Mouse (Mus musculus): ENCODE measurements at regions not wholly inside any gene's neighbourhood (a gene's known extent, or its start where the extent isn't known, plus 50 kb on each side); places are given as distances from the start of the nearest gene placed in this dataset.

DNA sequence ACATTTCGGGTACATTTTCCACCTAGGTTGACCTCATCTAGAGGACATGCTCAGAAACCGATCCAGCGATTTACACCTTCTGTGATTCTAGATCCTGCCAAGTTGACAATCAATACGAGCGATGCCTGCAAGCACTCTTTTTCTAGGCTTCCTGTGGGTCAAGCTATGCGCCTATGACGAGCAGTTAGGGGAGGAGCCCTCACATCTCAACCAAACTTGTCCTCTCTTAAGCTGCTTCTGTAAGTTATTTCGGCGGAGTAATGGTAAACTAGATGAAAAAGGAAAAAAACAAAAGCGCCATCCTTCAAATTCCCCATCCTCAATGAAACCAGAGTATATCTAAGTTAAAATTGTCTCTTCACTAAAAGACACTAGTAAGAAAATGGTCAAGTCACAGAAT lies 858.5 kb downstream of the Zfp704 start:
- no peak for DNase-seq (ENCODE audit: low read depth)

DNA sequence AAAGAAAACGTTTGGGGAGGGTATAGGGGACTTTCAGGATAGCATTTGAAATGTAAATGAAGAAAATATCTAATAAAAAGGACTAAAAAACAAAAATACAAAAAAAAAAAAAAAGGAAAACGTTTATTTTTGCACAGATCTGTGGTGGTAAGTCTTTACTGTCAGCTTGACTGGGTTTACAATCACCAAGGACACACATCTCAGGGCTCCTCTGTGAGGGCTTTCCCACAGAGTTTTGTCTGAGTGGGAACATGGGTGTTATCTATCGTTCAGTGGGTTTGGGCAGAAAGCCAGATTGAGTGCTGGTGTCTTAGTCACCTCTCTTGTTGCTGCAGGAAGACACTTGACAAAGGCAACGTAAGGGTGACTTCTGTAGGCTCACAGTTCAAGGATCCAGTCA lies 859.0 kb downstream of the Zfp704 start:
- no peak for DNase-seq (ENCODE audit: low read depth)

DNA sequence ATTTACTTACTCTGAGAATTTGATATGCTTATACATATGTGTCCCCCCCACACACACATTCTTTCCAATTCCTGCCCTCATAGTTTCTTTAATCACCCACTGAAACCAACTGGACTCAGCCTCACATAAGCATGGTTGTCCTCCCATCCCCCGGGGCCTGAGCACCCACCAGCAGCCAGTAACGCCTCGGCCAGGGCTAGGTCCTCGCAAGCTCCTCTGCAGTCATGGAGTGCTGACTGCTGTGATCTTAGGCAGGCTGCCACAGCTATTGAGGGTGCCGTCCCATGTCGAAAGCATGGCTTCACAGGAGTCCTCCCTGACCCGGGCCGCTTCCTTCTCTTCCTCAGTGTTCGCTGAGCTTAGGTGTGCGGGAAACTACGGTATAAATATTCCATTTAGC lies 859.7 kb downstream of the Zfp704 start:
- DNase-seq (ENCODE audit: low read depth): no peak

DNA sequence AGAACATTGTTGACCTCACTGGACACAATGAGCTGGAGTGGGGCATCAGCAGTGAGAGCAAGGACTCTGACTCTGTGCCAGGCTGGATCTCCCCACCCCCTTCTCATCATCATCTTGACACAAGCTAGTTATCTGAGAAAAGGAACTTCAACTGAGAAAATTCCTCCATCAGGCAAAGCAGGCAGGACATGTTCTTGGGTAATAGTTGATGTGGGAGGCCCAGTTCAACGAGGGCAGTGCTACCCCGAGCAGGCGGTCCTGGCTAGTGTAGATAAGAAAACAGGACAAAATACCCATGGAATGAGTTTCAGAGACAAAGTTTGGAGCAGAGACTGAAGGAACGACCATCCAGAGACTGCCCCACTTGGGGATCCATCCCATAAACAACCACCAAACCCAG lies 862.7 kb downstream of the Zfp704 start:
- no peak for DNase-seq (ENCODE audit: low read depth)

DNA sequence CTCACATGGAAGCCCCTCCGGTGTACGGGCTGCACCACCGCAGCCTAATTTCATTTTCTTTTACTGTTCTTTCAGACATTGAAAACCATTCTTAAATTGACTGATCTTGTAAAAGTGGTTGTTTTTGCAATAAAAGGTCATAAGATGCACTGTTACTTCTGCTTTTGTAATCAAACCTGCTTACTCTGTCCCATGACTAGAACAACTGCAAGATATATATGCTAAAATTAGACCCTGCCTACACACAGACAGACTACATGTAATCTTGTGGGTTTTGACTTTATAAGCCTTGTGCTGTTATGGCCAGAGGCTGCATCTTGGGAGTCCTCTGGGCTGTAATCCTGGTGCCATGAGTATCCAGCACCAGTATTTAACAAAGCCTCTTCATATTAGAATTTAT lies 863.2 kb downstream of the Zfp704 start:
- DNase-seq (ENCODE audit: low read depth): no peak

DNA sequence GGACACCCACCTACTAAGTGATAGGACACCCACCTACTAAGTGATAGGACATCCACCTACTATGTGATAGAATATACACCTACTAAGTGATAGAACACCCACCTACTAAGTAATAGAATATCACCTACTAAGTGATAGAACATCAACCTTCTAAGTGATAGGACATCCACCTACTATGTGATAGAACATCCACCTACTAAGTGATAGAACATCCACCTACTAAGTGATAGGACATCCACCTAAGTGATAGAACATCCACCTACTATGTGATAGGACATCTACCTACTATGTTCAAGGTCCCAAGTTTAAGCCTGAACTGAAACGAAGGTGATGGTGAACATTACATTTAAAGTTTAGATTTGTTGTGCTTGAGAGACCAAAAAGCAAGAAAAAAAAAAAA lies 863.8 kb downstream of the Zfp704 start:
- no peak for DNase-seq (ENCODE audit: low read depth)

DNA sequence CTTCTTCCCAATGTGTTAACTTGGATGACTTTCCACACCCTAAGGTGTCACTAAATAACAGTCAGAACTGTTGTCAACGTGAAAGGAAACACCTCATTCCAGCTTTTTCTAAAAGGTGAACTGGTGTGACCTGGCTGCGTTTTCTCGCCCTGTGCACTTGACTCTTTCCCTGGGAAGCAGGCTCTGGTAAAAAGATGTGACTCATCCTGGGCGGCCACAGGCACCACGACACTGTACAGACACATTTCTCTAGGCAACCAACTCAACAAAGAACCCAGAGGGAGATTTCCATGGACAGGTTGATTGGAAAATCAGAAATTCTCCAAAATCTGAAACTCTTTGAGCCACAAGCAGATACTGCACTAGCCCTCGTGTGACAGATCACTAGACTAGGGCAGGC lies 865.0 kb downstream of the Zfp704 start:
- DNase-seq (ENCODE audit: low read depth): no peak

DNA sequence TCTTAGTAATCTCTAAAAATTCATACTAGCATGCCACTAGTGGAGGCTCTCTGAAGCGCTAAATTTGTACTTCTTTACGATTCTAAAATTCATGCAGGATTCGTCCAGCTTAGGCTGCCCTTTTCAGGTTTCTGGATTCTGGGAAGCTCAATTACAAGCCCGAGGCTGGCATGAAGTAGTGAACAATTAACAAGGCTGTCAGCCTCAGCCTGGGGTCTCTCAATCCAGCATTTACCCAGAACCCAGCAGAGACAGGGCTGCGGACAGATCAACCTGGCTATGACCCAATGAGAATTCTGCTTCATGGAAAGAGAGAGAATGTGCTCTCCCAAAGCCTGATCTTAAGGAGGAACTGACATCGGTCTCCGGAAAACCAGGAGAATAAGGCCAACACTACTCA lies 866.2 kb downstream of the Zfp704 start:
- no peak for DNase-seq (ENCODE audit: low read depth)

DNA sequence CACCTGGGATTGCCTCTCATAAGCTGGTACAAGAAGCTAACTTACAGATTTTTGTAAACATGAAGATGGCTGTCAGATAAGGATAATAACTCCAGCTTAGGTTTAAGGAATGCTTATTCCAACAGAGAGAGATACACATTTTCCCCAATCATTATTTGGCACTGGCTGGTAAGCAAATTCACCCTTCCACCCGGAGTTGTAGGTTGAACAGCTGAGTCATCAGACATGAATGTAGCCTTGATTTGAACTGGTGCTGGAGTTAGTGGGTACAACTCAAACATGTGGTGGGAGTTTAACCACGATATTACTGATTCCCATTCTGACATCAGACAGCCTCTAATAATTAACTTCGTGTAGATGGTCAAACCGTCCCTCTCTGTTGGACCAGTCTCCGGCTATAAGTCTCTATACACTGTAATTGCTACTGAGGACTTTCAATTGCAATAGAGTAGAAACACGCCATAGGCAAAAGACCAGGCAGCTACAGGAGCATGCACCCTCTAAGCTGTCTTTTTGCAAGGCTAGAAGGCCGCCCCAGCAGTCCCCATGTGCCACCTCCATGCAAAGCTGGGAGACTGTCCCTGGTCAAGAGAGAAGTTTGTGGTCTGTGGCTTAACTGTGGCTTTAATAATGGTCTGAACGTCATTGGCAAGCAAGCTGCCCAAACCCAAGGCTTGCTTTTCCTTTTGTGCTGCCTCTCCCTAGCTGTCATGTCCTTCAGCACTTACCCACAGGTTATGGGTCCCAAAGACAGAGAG lies 868.4 kb downstream of the Zfp704 start:
- DNase-seq (ENCODE audit: low read depth): no peak

DNA sequence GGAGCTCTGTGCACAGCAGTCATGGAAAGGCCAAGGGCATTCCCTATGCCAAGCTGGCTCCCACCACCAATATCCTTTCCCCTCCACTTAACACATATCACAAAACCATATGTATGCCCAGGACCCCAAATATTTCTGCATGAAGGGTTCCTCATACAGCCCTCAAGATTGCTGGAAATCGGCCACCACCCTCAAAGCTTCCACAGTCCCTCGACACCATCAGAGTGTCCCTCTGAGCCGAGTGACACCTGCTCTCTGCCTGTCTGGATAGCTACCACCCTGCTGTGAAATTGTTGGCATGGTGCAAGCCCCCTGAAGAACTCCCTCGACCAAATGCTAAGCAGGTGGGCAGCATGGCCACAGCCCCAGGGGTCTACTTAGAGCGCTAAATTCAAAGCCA lies 869.2 kb downstream of the Zfp704 start:
- no peak for DNase-seq (ENCODE audit: low read depth)

DNA sequence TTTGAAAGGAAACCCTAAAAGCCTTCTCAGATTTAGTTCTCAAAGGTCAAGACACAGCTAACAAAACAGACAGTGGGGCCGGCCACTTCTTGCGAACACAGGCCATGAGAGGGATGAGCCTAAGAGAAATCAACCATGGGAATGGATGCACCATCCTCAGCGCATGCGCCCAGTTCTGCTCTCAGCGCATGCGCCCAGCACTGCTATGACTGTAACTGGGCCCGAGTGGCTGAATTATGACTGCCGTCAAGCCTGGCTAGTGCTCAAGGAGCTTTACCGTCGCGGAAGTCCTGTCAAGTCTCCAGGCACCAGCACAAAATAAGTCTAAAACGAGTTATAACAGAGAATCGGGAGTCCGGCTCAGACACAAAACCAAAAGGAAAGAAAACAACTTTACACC lies 870.6 kb downstream of the Zfp704 start:
- no peak for DNase-seq (ENCODE audit: low read depth)

DNA sequence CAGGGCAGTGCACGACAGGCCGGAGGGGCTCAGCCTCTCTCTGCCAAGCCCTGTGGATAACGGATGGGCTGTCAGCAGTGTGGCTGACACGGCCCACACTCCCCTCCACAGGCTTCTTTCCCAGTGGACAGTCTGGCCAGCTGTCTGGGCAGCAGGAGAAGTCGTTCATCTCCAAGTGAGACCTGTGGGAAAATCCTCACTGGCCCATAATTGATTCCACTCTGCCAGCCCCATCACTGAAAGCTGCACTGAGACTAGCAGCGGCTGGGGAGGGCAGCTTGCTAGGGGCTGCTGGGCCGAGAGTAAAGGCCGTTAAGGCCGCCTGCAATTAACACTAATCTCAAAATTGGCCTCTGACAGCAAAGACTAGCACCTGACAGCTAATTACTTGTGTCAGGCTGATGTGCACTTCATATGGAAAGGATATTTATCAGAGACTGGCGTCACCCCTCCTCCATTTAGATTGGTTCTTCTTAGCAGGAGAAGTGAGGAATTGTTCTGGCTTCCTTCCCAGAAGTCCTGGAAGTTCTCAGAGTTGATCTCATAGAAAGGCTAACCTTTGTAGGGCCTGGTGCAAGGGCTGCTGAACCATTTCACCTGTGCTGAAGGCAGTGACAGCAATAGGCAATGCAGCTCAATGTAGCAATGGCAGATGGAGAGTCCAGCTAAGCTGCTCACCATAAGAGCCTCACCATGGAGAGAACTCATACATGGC lies 873.5 kb downstream of the Zfp704 start:
- DNase-seq (ENCODE audit: low read depth): no peak

DNA sequence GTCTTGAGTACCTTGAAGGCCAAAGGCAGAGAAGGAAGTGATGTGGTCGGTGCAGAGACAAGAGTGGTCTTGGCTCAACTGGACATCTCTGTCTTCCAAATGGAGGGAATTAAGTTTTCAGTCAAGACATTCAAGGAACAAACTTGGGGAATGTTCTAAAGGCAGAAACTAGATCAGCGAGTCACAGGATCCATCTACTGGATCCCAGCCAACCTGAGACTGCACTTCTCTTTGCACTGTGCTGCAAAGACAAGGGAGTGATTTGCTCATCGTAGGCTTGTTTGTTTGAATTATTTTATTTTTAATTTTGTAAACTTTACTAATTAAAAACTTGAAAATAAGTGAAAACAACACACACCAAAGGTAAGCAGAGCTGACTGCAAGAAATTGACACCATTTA lies 875.8 kb downstream of the Zfp704 start:
- DNase-seq (ENCODE audit: low read depth): no peak

DNA sequence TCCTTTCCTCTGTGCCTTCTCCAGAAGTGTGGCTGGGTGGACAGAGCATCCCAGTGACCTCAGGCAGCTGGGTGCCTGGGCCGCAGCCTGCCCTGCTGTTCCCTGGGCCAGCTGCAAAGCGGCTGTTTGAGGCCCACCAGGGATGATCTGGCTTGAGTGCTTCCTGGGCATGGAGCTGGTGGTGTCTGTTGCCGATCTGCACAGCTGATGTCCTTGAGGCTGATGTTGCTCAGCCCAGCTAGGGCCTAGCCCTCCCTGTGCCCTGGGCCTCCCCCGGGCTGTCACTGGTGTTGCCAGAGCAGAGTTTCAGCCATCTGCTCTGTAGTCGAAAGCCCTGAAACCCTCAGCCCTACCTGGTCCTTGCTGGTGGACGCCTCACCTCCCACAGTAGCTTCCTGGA lies 878.5 kb downstream of the Zfp704 start:
- DNase-seq (ENCODE audit: low read depth): no peak

DNA sequence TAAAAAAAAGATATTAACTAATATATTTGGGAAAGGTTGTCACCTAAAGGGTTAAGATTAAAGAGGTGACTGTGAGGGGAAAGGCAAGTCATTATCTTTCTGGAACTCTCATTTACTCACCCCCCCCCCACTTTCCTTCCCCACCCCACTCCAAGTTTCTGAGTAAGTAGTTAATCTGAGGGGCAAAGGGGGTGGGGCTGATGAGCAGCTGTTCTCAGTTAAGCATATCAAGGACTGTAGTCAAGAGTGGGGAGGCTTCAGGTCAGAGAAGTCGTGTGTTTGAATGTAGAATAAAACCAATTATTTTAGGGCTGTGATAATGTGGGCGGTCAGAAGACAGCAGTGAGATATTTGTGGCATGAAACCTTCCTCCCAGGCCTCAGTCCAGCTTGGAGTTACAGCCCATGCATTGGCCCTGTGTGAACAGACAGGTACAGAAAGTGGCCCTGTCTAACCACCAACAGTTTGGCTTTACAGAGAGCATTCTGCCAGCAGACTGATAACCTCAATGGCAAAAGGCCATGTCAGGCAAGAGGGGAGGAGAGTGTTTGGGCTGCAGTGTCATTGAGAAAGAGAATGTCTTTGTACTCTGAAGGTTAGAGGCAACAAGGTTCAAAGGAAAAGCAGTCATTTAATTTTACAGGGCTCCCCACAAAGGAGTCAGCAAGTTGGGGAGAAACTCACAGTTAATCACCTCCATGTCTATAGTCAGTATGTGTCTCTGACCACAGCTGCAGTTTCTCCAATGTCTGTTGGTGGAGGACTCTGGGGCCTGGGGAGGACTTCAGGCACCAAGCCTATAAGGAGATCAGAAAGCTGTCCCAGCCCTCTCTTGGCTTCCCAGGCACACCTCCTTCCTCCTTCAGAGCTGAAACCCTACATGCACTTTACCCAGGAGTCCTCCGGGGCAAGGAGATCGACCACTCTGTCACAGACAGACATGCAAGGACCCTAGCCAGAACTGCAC lies 888.0 kb downstream of the Zfp704 start:
- DNase-seq (ENCODE audit: low read depth): no peak

DNA sequence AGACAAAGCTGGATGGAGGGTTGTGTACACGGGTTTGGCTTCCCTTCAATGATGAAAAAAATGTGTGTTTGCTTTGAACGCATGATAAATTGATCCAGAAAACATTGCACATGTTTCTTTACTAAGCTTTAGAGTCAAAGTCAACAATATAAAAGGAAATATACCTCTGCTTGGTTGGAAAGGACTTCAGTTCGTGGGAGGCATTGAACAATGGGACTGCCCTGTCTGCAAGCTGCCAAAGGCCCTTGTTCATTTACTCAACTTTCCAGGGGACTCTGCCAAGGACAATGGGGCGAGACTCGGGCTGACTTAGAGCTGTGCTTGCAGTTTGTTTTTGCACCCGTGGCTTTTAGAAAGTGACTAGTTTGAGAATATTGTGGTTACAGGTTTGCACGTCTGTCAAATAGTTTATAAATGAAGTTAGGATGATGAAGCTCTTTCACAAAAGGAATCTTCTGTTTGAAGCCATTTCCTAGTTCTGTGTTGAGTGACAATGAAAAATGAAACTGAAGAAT lies 889.2 kb downstream of the Zfp704 start:
- DNase-seq (ENCODE audit: low read depth): no peak

DNA sequence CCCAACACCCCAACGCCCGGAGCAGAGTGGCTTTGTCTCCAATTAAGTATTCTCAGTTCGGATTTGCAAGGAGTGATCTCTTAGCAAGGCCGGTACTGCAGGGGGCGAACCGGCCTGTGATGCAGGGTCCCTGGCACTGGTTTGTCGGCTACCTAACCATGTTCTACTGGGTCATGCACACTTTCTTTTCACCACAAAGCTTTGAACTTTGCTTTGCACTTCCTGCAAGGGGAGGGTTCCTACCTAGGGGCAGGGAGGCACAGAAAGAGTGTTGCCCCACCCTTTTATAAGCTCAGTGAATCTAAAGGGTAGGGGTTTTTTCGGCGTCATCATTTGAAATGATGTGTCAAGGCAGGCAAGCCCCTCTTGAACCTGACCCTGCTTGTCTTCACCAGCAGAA lies 891.7 kb downstream of the Zfp704 start:
- peak; percentile 73 for DNase-seq (ENCODE audit: low read depth)

DNA sequence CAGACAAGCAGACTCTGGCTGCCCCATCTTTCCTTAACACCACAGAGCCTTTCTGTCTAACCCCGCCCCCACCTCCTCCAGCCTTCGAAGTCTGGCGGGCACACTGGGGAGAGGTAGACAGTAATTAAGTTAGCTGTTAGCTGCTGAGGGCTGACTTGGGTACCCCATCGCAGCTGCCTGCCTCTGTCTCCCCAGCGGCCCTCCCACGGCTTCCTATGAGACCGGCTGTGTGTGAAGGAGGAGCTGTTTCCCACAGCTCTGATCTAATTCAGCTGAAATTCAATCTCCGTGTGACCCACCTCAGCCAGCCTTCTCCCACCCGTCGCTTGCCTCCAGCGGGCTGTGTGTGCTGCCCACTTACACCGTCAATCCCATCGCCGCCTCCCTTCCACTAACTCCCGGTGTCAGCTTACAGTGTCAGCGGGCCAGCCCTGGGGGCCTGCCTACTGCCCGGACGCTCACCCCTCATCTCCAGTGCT lies 892.5 kb downstream of the Zfp704 start:
- DNase-seq (ENCODE audit: low read depth): peak; percentile 50

Measured in naive thymus-derived CD4-positive, alpha-beta T cell, adult 2 months (primary cell).